Mouse (Mus musculus) liver, adult 2 months (tissue): ENCODE results near the gene Arhgap18. TPM values are rescaled to one million over a fixed set of nuclear protein-coding genes. Genes with fewer than 3 reads are reported as not detected.

Experiments
- DNase-seq: peaks from one replicate; pipeline ENCODE4 v3.0.0-alpha.2; 2011; ENCODE audit warnings: low read depth, low spot score; ENCODE audit errors: extremely low read depth
- H3K27ac ChIP-seq: fragments of 200-500 bp; replicated peaks from 2 replicates; pipeline ENCODE4 v1.5.1; 2012; ENCODE audit warnings: low read depth, mild to moderate bottlenecking, control low read depth, inconsistent platforms, low read length; ENCODE audit not compliant: insufficient read depth
- H3K27me3 ChIP-seq: fragments of 200-500 bp; 2 replicates; pipeline ENCODE4 v1.6.1; 2012; ENCODE audit warnings: mild to moderate bottlenecking, moderate library complexity, low read length, inconsistent platforms; ENCODE audit not compliant: control insufficient read depth, insufficient read depth
- H3K36me3 ChIP-seq: fragments of 200-500 bp; 2 replicates; pipeline ENCODE4 v1.6.1; 2012; ENCODE audit warnings: low read length, inconsistent platforms; ENCODE audit not compliant: control insufficient read depth, insufficient read depth
- H3K4me1 ChIP-seq: fragments of 200-500 bp; 2 replicates; pipeline ENCODE4 v1.6.1; 2011; ENCODE audit warnings: low read length; ENCODE audit not compliant: control insufficient read depth, insufficient read depth
- H3K4me3 ChIP-seq: fragments of 200-500 bp; 2 replicates; pipeline ENCODE4 v1.5.1; 2011; ENCODE audit warnings: low read depth, mild to moderate bottlenecking, control low read depth, low read length, moderate library complexity; ENCODE audit not compliant: insufficient read depth
- H3K79me2 ChIP-seq: fragments of 200-500 bp; 2 replicates; pipeline ENCODE4 v1.6.1; 2012; ENCODE audit warnings: inconsistent platforms, mild to moderate bottlenecking, low read length, moderate library complexity; ENCODE audit not compliant: control insufficient read depth, insufficient read depth
- H3K9ac ChIP-seq: fragments of 200-500 bp; 2 replicates; pipeline ENCODE4 v1.6.1; 2012; ENCODE audit warnings: low read depth, mild to moderate bottlenecking, control low read depth, inconsistent platforms, low read length
- CTCF ChIP-seq: fragments of 200-500 bp; IDR thresholded peaks from 2 replicates; pipeline ENCODE4 v1.5.1; 2011; ENCODE audit warnings: low read depth, low read length, control low read depth
- POLR2A ChIP-seq: fragments of 200-500 bp; IDR thresholded peaks from 2 replicates; pipeline ENCODE4 v1.6.1; 2011; ENCODE audit warnings: low read length, control low read depth; ENCODE audit not compliant: insufficient read depth; ENCODE audit errors: extremely low read depth
- WGBS: fragments of 180-500 bp; shearing (Covaris S2); methylation state at CpG from one replicate; pipeline ENCODE4 v1.1.7; 2018; 5-methylcytosine and 5-hydroxymethylcytosine counted together
- polyA plus RNA-seq: library from polyadenylated mRNA; depleted of rRNA; stranded (reverse); fragments of >200 nt; gene quantifications from 2 replicates; pipeline ENCODE4 v1.2.3, GENCODE M21; 2012
- total RNA-seq: library from RNA; depleted of rRNA; stranded (reverse); fragments of >200 nt; gene quantifications from 2 replicates; pipeline ENCODE4 v1.2.3, GENCODE M21; 2014

The Arhgap18 gene
- total and polyA plus RNA-seq, 2 experiments: 1.5 to 12.2 TPM

GRCm38 (mm10) chr10:26750827-26751226 lies 2.4 kb upstream of the Arhgap18 start:
- TF ChIP-seq CTCF (no peak), POLR2A (no peak)
- Histone ChIP-seq H3K4me3 (no peak overlapping the region), H3K4me1 (peaks cover 8% of the 10 kb centered on the region), H3K27ac (no peak overlapping the region), H3K9ac (no peak overlapping the region), H3K79me2 (no peaks in the 10 kb centered on the region), H3K27me3 (no peaks in the 10 kb centered on the region), H3K36me3 (no peaks in the 10 kb centered on the region)
- no peak for DNase-seq
- 79% methylated on average over 3 of the region's 3 CpGs for WGBS

GRCm38 (mm10) chr10:26752064-26752928 lies 925 bp upstream of the Arhgap18 start:
- TF ChIP-seq CTCF (peak; percentile 59), POLR2A (no peak)
- DNase-seq: peak; percentile 65
- Histone ChIP-seq H3K4me1 (peaks cover 8% of the 10 kb centered on the region), H3K9ac (no peak overlapping the region), H3K4me3 (no peak overlapping the region), H3K79me2 (no peaks in the 10 kb centered on the region), H3K27me3 (no peaks in the 10 kb centered on the region), H3K27ac (no peak overlapping the region), H3K36me3 (no peaks in the 10 kb centered on the region)
- WGBS: 69% methylated on average over 16 of the region's 16 CpGs

- no peaks in the 10 kb centered on the region for H3K27me3 ChIP-seq
- H3K4me3 ChIP-seq: no peak overlapping the region
- H3K79me2 ChIP-seq: no peaks in the 10 kb centered on the region
- no peaks in the 10 kb centered on the region for H3K36me3 ChIP-seq
- H3K27ac ChIP-seq: no peak overlapping the region
- no peak overlapping the region for H3K9ac ChIP-seq
- 91% methylated on average over 6 of the region's 6 CpGs for WGBS
- H3K4me1 ChIP-seq: peaks cover 8% of the 10 kb centered on the region
- DNase-seq: no peak
- no peak for TF ChIP-seq POLR2A
- TF ChIP-seq CTCF: no peak
Measured at GRCm38 (mm10) chr10:26754006-26754405, 785 bp downstream of the Arhgap18 start.

DNA sequence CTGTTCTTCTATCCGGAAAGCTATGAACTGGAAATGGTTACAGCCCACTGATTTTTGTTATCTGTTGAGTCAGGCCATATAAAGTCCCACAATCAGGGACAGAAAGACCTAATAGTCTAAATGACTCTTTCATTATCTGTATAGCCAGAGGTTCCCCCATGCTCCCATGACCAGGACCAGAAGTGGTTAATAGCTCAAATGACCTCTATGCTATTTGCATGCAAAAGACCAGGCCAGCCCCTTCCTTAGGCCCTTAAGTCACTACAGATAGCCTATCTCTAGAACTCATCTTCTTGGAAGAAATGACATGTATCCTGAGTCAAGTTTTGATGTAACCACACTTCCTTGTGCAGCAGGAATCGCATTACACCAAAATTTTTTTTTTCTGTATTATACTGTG lies 4.0 kb downstream of the Arhgap18 start:
- WGBS: 88% methylated on average over 2 of the region's 2 CpGs
- H3K9ac ChIP-seq: no peak overlapping the region
- TF ChIP-seq CTCF (no peak), POLR2A (no peak)

DNA sequence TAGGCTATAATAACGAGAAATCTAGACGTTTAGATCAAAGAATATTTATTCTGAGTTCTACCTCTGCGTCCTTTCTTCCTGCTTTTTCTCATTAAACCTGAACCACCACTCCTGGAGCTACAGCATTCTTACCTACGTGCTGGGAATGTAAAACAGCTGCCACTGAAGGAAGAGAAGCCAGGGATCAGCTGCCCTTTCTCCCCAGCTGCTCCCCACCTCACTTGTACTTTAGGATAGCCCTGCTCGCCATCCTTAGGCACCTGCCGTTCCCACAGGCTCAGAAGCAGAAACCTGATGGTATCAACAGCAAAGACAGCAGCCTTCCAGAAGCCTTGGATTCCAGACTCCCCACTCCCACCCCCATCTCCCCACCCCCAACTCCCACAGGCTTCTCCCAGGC lies 6.2 kb downstream of the Arhgap18 start:
- Histone ChIP-seq H3K4me1 (no peaks in the 10 kb centered on the region), H3K79me2 (no peaks in the 10 kb centered on the region), H3K27me3 (no peaks in the 10 kb centered on the region), H3K27ac (no peak overlapping the region), H3K36me3 (no peaks in the 10 kb centered on the region), H3K9ac (no peak overlapping the region), H3K4me3 (no peak overlapping the region)
- 70% methylated on average over 6 of the region's 6 CpGs for WGBS
- TF ChIP-seq POLR2A (no peak), CTCF (no peak)
- DNase-seq: no peak

More for the DNA sequence above, 4.0 kb downstream of the Arhgap18 start:
- H3K27me3 ChIP-seq: no peaks in the 10 kb centered on the region
- DNase-seq: no peak
- no peak overlapping the region for H3K27ac ChIP-seq
- no peaks in the 10 kb centered on the region for H3K36me3 ChIP-seq
- no peak overlapping the region for H3K4me3 ChIP-seq
- peaks cover 8% of the 10 kb centered on the region for H3K4me1 ChIP-seq
- no peaks in the 10 kb centered on the region for H3K79me2 ChIP-seq

GRCm38 (mm10) chr10:26761103-26761502 lies 7.9 kb downstream of the Arhgap18 start:
- Histone ChIP-seq H3K4me1 (no peaks in the 10 kb centered on the region), H3K79me2 (no peaks in the 10 kb centered on the region), H3K4me3 (no peak overlapping the region), H3K27ac (no peak overlapping the region), H3K9ac (no peak overlapping the region), H3K36me3 (no peaks in the 10 kb centered on the region), H3K27me3 (no peaks in the 10 kb centered on the region)
- TF ChIP-seq POLR2A (no peak), CTCF (no peak)
- WGBS: 79% methylated on average over 4 of the region's 4 CpGs
- DNase-seq: no peak
